Mouse (Mus musculus) liver, embryonic 15.5 days (tissue): Measurements from ENCODE around the gene Hepacam2. TPM values are rescaled to one million over a fixed set of nuclear protein-coding genes. Genes with fewer than 3 reads are reported as not detected.
"Not testable (repeated sequence)": the region's sequence is repeated elsewhere in the genome, so short reads cannot be mapped to it uniquely, and the experiment has no call there.

Source experiments
- ATAC-seq: fragments of 200-750 bp; cut with Nextera tagmentation; 2 replicates; pipeline ENCODE4 v1.8.0; 2017; ENCODE audit warnings: moderate number of reproducible peaks, mild to moderate bottlenecking, moderate library complexity; ENCODE audit not compliant: insufficient read depth
- H3K27ac ChIP-seq: fragments of 300-500 bp; sonication (generic); replicated peaks from 2 replicates; pipeline ENCODE4 v1.5.1; 2015; ENCODE audit warnings: mild to moderate bottlenecking, inconsistent platforms
- H3K27me3 ChIP-seq: fragments of 300-500 bp; sonication (generic); 2 replicates; pipeline ENCODE4 v1.6.1; 2015; ENCODE audit warnings: mild to moderate bottlenecking, inconsistent platforms
- H3K36me3 ChIP-seq: fragments of 300-500 bp; sonication (generic); replicated peaks from 2 replicates; pipeline ENCODE4 v1.6.1; 2015; ENCODE audit warnings: moderate library complexity, mild to moderate bottlenecking, inconsistent platforms
- H3K4me1 ChIP-seq: fragments of 300-500 bp; sonication (generic); replicated peaks from 2 replicates; pipeline ENCODE4 v1.6.1; 2015; ENCODE audit warnings: inconsistent platforms
- H3K4me2 ChIP-seq: fragments of 300-500 bp; sonication (generic); 2 replicates; pipeline ENCODE4 v1.6.1; 2015; ENCODE audit warnings: moderate library complexity, mild to moderate bottlenecking, inconsistent platforms
- H3K4me3 ChIP-seq: fragments of 300-500 bp; sonication (generic); replicated peaks from 2 replicates; pipeline ENCODE4 v1.5.1; 2015; ENCODE audit warnings: mild to moderate bottlenecking, inconsistent platforms
- H3K9ac ChIP-seq: fragments of 300-500 bp; sonication (generic); 2 replicates; pipeline ENCODE4 v1.6.1; 2015; ENCODE audit warnings: moderate library complexity, mild to moderate bottlenecking, inconsistent platforms
- H3K9me3 ChIP-seq: fragments of 300-500 bp; sonication (generic); replicated peaks from 2 replicates; pipeline ENCODE4 v1.6.1; 2016; ENCODE audit warnings: inconsistent platforms
- WGBS: fragments of 180-500 bp; shearing (Covaris S2); methylation state at CpG from one replicate; pipeline ENCODE4 v1.1.7; 2015; ENCODE audit warnings: mixed read lengths; ENCODE audit not compliant: insufficient replicate concordance; 5-methylcytosine and 5-hydroxymethylcytosine counted together
- polyA plus RNA-seq: library from polyadenylated mRNA; unstranded; fragments of >200 nt; fragmentation: Nextera tagmentation; extraction: Ambion mirVana; gene quantifications from 2 replicates; pipeline ENCODE4 v1.2.1, GENCODE M21; 2015

Gene Hepacam2
- polyA plus RNA-seq, result not detected in 2 replicates

GRCm38 (mm10) chr6:3498162-3498848 is at the start of gene Hepacam2, which contains the start of gene Vps50:
Gene Hepacam2 (minus strand): TSS chr6:3498298.
Gene Vps50 (plus strand): TSS chr6:3498382.
- WGBS, result under 1% methylated on average over 28 of the region's 28 CpGs
- peaks cover 12% of the 10 kb centered on the region for H3K4me1 ChIP-seq
- no peaks in the 10 kb centered on the region; the same call in 1 of the 2 replicates for H3K27me3 ChIP-seq
- ATAC-seq, result peak; percentile 95
- no peak within 1 kb of the TSS for H3K27ac ChIP-seq
- H3K9ac ChIP-seq, result peak within 1 kb of the TSS; percentile 57
- no peaks in the 10 kb centered on the region for H3K9me3 ChIP-seq
- peak within 1 kb of the TSS; percentile 74 for H3K4me2 ChIP-seq
- no peaks in the 10 kb centered on the region for H3K36me3 ChIP-seq
- peak within 1 kb of the TSS; percentile 73 for H3K4me3 ChIP-seq

GRCm38 (mm10) chr6:3544970-3545369 is 46.9 kb upstream of the Hepacam2 start:
- Histone ChIP-seq H3K27ac (no peak overlapping the region), H3K27me3 (no peaks in the 10 kb centered on the region), H3K9me3 (no peaks in the 10 kb centered on the region), H3K9ac (no peak overlapping the region), H3K36me3 (0 out of 2 replicates have a peak, but pooled peaks cover 7% of the 10 kb centered on the region), H3K4me3 (no peak overlapping the region), H3K4me2 (no peak overlapping the region), H3K4me1 (peaks cover 6% of the 10 kb centered on the region)
- ATAC-seq, result no peak; the same call in 1 of the 2 replicates
- 65% methylated on average over 1 of the region's 1 CpGs for WGBS

DNA sequence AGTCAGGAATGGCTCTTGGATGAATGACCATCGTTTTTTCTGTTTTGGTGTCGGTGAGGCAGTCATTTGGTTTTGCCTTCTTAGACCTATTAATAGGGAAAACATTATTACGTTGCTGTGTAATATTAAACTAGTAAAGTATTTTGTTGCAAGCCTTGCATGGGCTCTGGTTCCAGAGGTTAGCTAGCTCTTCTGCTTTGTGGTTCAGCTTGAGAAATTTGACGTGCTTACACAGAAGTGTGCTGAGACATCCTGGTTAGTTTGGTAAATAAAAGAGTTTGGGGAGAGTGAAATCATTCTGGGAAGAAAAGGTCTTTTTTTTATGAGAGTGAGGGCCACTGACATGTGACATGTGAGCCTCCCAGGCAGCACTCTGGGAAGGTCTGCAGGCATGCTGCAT is 45.8 kb upstream of the Hepacam2 start:
- no peak for ATAC-seq

GRCm38 (mm10) chr6:3539470-3539869 is 41.4 kb upstream of the Hepacam2 start:
- ATAC-seq, result no peak
- no peaks in the 10 kb centered on the region for H3K27me3 ChIP-seq
- WGBS, result 80% methylated on average over 2 of the region's 2 CpGs
- no peak overlapping the region for H3K27ac ChIP-seq
- H3K36me3 ChIP-seq, result 0 out of 2 replicates have a peak, but pooled peaks cover 3% of the 10 kb centered on the region
- H3K9ac ChIP-seq, result no peak overlapping the region
- no peak overlapping the region for H3K4me2 ChIP-seq
- peaks cover 6% of the 10 kb centered on the region; the same call in 1 of the 2 replicates for H3K4me1 ChIP-seq
- no peaks in the 10 kb centered on the region for H3K9me3 ChIP-seq
- H3K4me3 ChIP-seq, result no peak overlapping the region

More for the DNA sequence above, 45.8 kb upstream of the Hepacam2 start:
- Histone ChIP-seq H3K9ac (no peak overlapping the region), H3K27ac (no peak overlapping the region), H3K4me1 (peaks cover 6% of the 10 kb centered on the region; the same call in 1 of the 2 replicates), H3K4me2 (no peak overlapping the region), H3K27me3 (no peaks in the 10 kb centered on the region), H3K9me3 (no peaks in the 10 kb centered on the region), H3K36me3 (0 out of 2 replicates have a peak, but pooled peaks cover 10% of the 10 kb centered on the region), H3K4me3 (no peak overlapping the region)
- 79% methylated on average over 4 of the region's 4 CpGs for WGBS

DNA sequence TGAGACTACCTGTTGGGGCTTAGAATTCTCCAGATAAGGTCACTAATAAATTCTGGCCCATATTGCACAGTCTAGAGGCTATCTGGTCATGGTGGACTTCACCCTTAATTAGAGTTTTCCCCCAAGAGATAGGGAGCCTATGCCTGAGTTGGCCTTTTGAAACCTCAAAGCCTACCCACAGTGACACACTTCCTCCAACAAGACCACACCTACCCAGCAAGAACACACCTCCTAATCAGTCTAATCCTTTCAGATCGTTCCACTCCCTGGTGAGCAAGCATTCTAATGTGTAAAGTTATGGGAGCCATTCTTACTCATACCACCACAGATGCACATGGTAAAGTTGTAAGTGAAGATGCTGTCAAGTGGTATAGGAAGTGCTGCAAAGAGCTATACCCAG is 38.0 kb upstream of the Hepacam2 start:
- H3K27me3 ChIP-seq, result no peaks in the 10 kb centered on the region
- no peaks in the 10 kb centered on the region for H3K4me1 ChIP-seq
- no peak overlapping the region for H3K9ac ChIP-seq
- H3K4me3 ChIP-seq, result no peak overlapping the region
- no peak overlapping the region for H3K27ac ChIP-seq
- WGBS, result 12% methylated on average over 1 of the region's 1 CpGs
- no peak overlapping the region for H3K4me2 ChIP-seq
- 0 out of 2 replicates have a peak, but pooled peaks cover 3% of the 10 kb centered on the region for H3K36me3 ChIP-seq
- ATAC-seq, result no peak
- H3K9me3 ChIP-seq, result no peaks in the 10 kb centered on the region

DNA sequence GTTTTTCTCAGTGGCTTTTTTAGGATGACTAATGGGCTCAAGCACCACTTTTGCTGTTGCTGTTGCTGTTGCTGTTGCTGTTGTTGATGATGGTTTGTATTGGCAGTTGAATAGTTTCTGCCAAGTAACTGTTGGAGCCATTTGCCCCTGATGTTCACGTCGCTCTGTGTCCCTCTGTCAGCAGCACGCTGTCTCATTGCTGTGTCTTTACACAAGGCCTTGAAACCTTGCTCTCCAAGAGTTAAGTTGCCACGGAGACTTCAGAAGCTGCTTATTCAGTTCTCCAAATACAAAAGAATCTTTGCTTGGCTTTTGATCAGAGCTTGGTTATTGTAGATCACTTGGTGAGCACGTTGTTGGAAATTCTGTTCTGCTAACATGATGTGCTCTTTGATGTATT is 33.3 kb upstream of the Hepacam2 start:
- Histone ChIP-seq H3K9me3 (no peaks in the 10 kb centered on the region), H3K27me3 (no peaks in the 10 kb centered on the region), H3K27ac (no peak overlapping the region), H3K4me1 (no peaks in the 10 kb centered on the region), H3K9ac (no peak overlapping the region), H3K4me2 (no peak overlapping the region), H3K4me3 (no peak overlapping the region), H3K36me3 (no peaks in the 10 kb centered on the region)
- 79% methylated on average over 5 of the region's 5 CpGs for WGBS
- ATAC-seq, result no peak

DNA sequence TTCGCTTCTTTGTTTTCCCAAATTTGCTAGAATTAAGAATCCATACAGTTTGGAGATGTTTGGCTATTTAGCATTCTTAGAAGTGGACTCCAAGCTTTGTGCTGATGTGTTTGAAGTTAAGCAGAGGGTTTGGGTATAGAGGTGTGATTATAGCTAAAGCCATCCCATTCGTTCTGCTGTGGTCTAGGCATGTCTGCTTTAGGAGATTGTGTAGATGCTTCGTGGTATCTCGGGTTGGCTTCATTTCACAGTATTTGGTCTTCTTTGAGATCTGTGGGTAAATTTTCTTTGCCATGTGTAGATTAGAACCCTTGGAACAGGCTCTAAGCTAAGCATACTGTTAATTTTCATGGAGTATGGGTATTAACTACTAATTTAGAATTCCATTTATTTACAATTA is 30.1 kb upstream of the Hepacam2 start:
- no peaks in the 10 kb centered on the region for H3K4me1 ChIP-seq
- H3K4me3 ChIP-seq, result no peak overlapping the region
- no peak overlapping the region for H3K4me2 ChIP-seq
- no peaks in the 10 kb centered on the region for H3K27me3 ChIP-seq
- H3K9me3 ChIP-seq, result no peaks in the 10 kb centered on the region
- H3K9ac ChIP-seq, result no peak overlapping the region
- 63% methylated on average over 4 of the region's 4 CpGs for WGBS
- H3K27ac ChIP-seq, result no peak overlapping the region
- H3K36me3 ChIP-seq, result no peaks in the 10 kb centered on the region
- no peak for ATAC-seq

- no peaks in the 10 kb centered on the region for H3K9me3 ChIP-seq
- H3K4me3 ChIP-seq, result no peak overlapping the region
- no peak overlapping the region for H3K4me2 ChIP-seq
- H3K4me1 ChIP-seq, result no peaks in the 10 kb centered on the region
- no peaks in the 10 kb centered on the region for H3K27me3 ChIP-seq
- H3K27ac ChIP-seq, result no peak overlapping the region
- no peak overlapping the region for H3K9ac ChIP-seq
- H3K36me3 ChIP-seq, result no peaks in the 10 kb centered on the region
- no peak for ATAC-seq
- 33% methylated on average over 3 of the region's 3 CpGs for WGBS
Observed at GRCm38 (mm10) chr6:3512611-3513010, 14.5 kb upstream of the Hepacam2 start.

DNA sequence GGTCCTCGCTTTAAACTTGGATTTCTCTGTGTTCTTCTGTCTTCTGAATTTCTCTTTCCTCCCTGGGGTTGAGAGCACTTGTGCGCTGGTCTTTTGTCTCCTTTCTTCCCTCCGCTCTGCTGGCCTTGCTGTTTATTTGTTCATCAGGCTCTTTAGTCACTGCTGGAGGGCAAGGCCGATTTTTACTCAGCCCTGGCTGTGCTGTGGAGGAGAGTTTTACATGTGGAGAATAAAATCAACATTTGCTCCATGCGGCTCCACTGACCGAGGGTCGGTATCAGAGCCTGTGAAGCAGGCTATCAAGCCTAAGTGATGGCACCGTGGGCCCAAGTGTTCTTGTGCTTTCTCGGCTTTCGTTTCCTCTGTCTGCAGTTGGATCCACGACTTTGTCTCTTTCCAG is 13.5 kb upstream of the Hepacam2 start:
- Histone ChIP-seq H3K27me3 (no peaks in the 10 kb centered on the region), H3K27ac (no peak overlapping the region), H3K4me2 (no peak overlapping the region), H3K4me3 (no peak overlapping the region), H3K9me3 (no peaks in the 10 kb centered on the region), H3K36me3 (no peaks in the 10 kb centered on the region), H3K9ac (no peak overlapping the region), H3K4me1 (no peaks in the 10 kb centered on the region)
- WGBS, result 68% methylated on average over 11 of the region's 11 CpGs
- ATAC-seq, result no peak

DNA sequence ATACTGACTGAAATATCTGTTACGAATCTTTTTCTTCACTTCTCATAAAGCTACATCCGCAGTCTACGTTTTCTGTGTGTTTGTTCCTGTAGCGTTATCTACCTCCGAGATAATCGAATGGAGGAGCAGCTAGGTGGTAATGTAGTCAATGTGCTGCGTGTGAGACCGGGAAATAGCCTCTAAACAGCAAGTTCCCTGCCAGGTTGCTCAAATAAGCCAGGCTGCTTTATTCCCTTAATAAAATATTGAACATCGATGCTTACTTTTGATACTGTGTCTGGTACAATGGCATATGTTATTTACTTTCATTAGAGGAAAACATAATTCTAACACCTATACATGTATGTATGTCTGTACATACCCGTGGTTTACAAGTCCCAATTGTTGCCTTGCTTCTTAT is 13.0 kb upstream of the Hepacam2 start:
- no peak overlapping the region for H3K9ac ChIP-seq
- no peaks in the 10 kb centered on the region for H3K9me3 ChIP-seq
- 71% methylated on average over 10 of the region's 10 CpGs for WGBS
- H3K4me3 ChIP-seq, result no peak overlapping the region
- no peak overlapping the region for H3K27ac ChIP-seq
- no peaks in the 10 kb centered on the region for H3K4me1 ChIP-seq
- no peaks in the 10 kb centered on the region for H3K36me3 ChIP-seq
- H3K4me2 ChIP-seq, result no peak overlapping the region
- ATAC-seq, result no peak
- no peaks in the 10 kb centered on the region for H3K27me3 ChIP-seq

DNA sequence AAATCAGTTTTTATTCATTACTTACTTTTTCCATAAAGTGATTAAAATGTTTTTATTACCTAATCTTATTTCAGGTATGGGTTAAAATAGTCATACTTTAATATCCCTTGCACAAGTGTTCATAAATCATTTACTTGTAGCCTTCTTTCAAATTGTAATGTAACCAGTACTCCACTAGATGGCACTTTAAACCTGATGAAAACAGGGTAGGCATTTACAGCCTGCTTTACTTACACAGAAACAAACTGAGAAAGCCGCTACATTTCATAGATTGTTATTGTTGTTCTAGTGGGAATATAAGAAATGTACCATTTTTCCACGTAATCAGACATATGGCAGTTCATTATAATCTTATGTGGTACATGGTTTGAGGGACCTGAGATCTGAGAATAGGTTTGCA is 11.7 kb upstream of the Hepacam2 start:
- ATAC-seq, result no peak
- 18% methylated on average over 2 of the region's 2 CpGs for WGBS
- Histone ChIP-seq H3K4me2 (no peak overlapping the region), H3K9ac (no peak overlapping the region), H3K4me1 (no peaks in the 10 kb centered on the region), H3K4me3 (no peak overlapping the region), H3K9me3 (no peaks in the 10 kb centered on the region), H3K36me3 (no peaks in the 10 kb centered on the region), H3K27ac (no peak overlapping the region), H3K27me3 (no peaks in the 10 kb centered on the region)

GRCm38 (mm10) chr6:3508151-3508550 is 10.1 kb upstream of the Hepacam2 start:
- H3K27ac ChIP-seq, H3K4me2 ChIP-seq, ATAC-seq, H3K36me3 ChIP-seq, H3K9me3 ChIP-seq, H3K4me3 ChIP-seq, H3K9ac ChIP-seq, H3K27me3 ChIP-seq, H3K4me1 ChIP-seq: not testable (repeated sequence)
- WGBS, result 85% methylated on average over 2 of the region's 2 CpGs
